ENCODE assay signal across 13 mouse cellular contexts in the genomic region with DNA sequence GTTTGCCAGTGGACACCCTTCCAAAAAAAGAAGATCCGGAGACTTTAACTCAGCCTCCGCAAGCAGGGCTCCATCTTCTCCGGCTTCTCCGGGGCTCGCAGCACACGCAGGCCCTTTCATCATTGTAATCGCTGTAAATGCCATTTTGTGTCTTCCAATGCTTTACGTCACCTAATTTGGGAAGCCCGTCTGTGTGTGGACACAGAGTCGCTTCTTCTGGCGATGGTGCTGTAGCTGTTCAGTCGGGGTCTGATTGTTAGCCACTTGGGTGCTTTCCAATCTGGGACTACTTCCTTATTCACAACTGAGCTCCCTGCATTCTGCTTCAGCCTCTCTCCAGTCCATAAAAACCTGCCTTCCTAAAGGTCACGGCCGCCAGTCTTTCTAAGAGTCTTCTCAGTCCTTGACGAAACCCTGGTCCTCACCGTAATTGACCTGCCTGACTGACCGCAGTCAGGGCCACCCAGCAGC. TPM values are rescaled to one million over a fixed set of nuclear protein-coding genes. Genes with fewer than 3 reads are reported as not detected.
DNase-seq lines count a peak whose midpoint lies in the region; ATAC-seq and TF ChIP-seq lines count a peak whose summit lies in the region.
"Had no signal": no experiment of that assay in that cellular context is flagged by ENCODE, and none has a peak within 500 bp of the region (broad histone marks: within the 10 kb centered on the region; RNA-seq: fewer than 3 reads in every experiment).

No protein-coding gene starts in this region.

- 0 out of 2 replicates have a peak overlapping the region, but pooled peaks have one; percentile 18 for H3K27ac ChIP-seq in stomach, postnatal 0 days (replicated peaks)
- H3K27ac ChIP-seq: hindbrain, embryonic 13.5 days; limb, embryonic 13.5 days had no signal

- H3K9me3 ChIP-seq in stomach, postnatal 0 days (ENCODE audit: control insufficient read depth, low read length): no peaks in the 10 kb centered on the region
- H3K9me3 ChIP-seq: hindbrain, embryonic 13.5 days; limb, embryonic 13.5 days had no signal

- H3K9ac ChIP-seq in stomach, postnatal 0 days (ENCODE audit: low read length): 0 out of 2 replicates have a peak overlapping the region, but pooled peaks have one; percentile 35
- H3K9ac ChIP-seq: hindbrain, embryonic 13.5 days; limb, embryonic 13.5 days had no signal

- peak; percentile 76 for ATAC-seq in frontal cortex, adult (ENCODE audit: low TSS enrichment)
- peak; percentile 53; the same call in 1 of the 2 replicates for ATAC-seq in stomach, postnatal 0 days (ENCODE audit: low FRiP score, low TSS enrichment)
- ATAC-seq: activated CD4-positive, CD25-positive, alpha-beta regulatory T cell, adult 4 months had no signal

- no peaks in the 10 kb centered on the region for H3K4me1 ChIP-seq in stomach, postnatal 0 days (replicated peaks; ENCODE audit: control insufficient read depth, insufficient read depth)

- TF ChIP-seq CTCF in stomach, postnatal 0 days (IDR thresholded peaks at IDR 0.05; ENCODE audit: low read depth): no peak

- no peak for TF ChIP-seq EP300 in stomach, postnatal 0 days (optimal IDR thresholded peaks at IDR 0.05)

- 62% methylated on average over 17 of the region's 17 CpGs for WGBS in stomach, postnatal 0 days

- H3K36me3 ChIP-seq in stomach, postnatal 0 days (ENCODE audit: control insufficient read depth, insufficient read depth, low read length): no peaks in the 10 kb centered on the region
- H3K36me3 ChIP-seq: hindbrain, embryonic 13.5 days; limb, embryonic 13.5 days had no signal

- H3K4me3 ChIP-seq in stomach, postnatal 0 days (ENCODE audit: low read depth, low read length): no peak overlapping the region
- H3K4me3 ChIP-seq: hindbrain, embryonic 13.5 days; limb, embryonic 13.5 days had no signal

- H3K4me2 ChIP-seq in stomach, postnatal 0 days (replicated peaks; ENCODE audit: low read depth): peak overlapping the region; percentile 20
- H3K4me2 ChIP-seq: hindbrain, embryonic 13.5 days; limb, embryonic 13.5 days had no signal

- no peaks in the 10 kb centered on the region for H3K27me3 ChIP-seq in stomach, postnatal 0 days (ENCODE audit: control insufficient read depth, insufficient read depth, low read length)
- H3K27me3 ChIP-seq: hindbrain, embryonic 13.5 days; limb, embryonic 13.5 days had no signal

- intact Hi-C loops in heart, postnatal 14 days (cut with DNase I): no loop called here

- no peak for DNase-seq in frontal cortex, postnatal 25 days (ENCODE audit: low spot score in 2 of 2)
- DNase-seq in right cerebral cortex, adult 18-20 months: peak; percentile 12
- DNase-seq in right cerebral cortex, postnatal 14 days: no peak
- peak; percentile 31 to 59 for DNase-seq in layer of hippocampus, postnatal 14 days (ENCODE audit: low spot score in 2 of 2)
- no peak for DNase-seq in stomach, postnatal 0 days (ENCODE audit: low spot score)
- DNase-seq in cerebellum, postnatal 36 days: no peak
- no peak for DNase-seq in heart, postnatal 14 days
- DNase-seq: embryo, embryonic 11 days; gastrocnemius, postnatal 14 days had no signal

RNA-seq across cellular contexts. Expression of a gene that starts 41.0 kb away (rescaled TPM):
- 10 to 100 TPM; 39.6 to 46.3 TPM for total RNA-seq in layer of hippocampus, postnatal 14 days (2021)
- polyA plus RNA-seq in stomach, postnatal 0 days (2015; fragmentation: Nextera tagmentation; extraction: Ambion mirVana): 219 and 242 TPM in 2 replicates
- 100 to 1,000 TPM in 1 of 2 experiments, 10 to 100 TPM in 1; 93.8 to 126 TPM for total RNA-seq in heart, postnatal 14 days (2021)

RNA-seq across cellular contexts. Expression of a gene that starts 43.8 kb away (rescaled TPM):
- total RNA-seq in layer of hippocampus, postnatal 14 days (2021): 10 to 100 TPM; 14.8 to 16.4 TPM
- polyA plus RNA-seq in stomach, postnatal 0 days (2015; fragmentation: Nextera tagmentation; extraction: Ambion mirVana): 11.0 and 11.1 TPM in 2 replicates
- total RNA-seq in heart, postnatal 14 days (2021): 10 to 100 TPM; 14.9 to 15.6 TPM

Comparison
In these comparisons a context has a peak if more than half of its experiments do, and no peak if none do; other contexts are left out.
1. DNase-seq: peak in right cerebral cortex, adult 18-20 months (single experiment) and layer of hippocampus, postnatal 14 days (2 of 2); none in frontal cortex, postnatal 25 days (0 of 2), right cerebral cortex, postnatal 14 days (single experiment), stomach, postnatal 0 days (single experiment), cerebellum, postnatal 36 days (0 of 2) and heart, postnatal 14 days (0 of 2).